Comparison of ENCODE assay signal across 18 mouse cellular contexts in genomic region chr8:26260294-26260693, GRCm38 (mm10).
"Had no signal": no experiment of that assay in that cellular context is flagged by ENCODE, and none has a peak within 500 bp of the region (broad histone marks: within the 10 kb centered on the region; RNA-seq: fewer than 3 reads in every experiment).

No protein-coding gene starts in this region.

- H3K36me3 ChIP-seq: liver, embryonic 13.5 days; midbrain, embryonic 15.5 days had no signal

- H3K27me3 ChIP-seq: liver, embryonic 13.5 days; midbrain, embryonic 15.5 days had no signal

- H3K9ac ChIP-seq: liver, embryonic 13.5 days; midbrain, embryonic 15.5 days had no signal

- ATAC-seq: intestine, postnatal 0 days had no signal

- H3K4me1 ChIP-seq: liver, embryonic 13.5 days had no signal

- DNase-seq: kidney, adult 2 months; kidney, postnatal 25 days; layer of hippocampus, postnatal 36 days; liver, embryonic 13.5 days; lung, adult 2 months; lung, postnatal 14 days; lung, postnatal 4 days; right cerebral cortex, adult 18-20 months; right cerebral cortex, postnatal 14 days; right cerebral cortex, postnatal 4 days; thymus, postnatal 25 days had no signal

- H3K27ac ChIP-seq: kidney, postnatal 0 days; layer of hippocampus, adult 2 months; left cerebral cortex, adult 2 months; liver, embryonic 13.5 days; midbrain, embryonic 15.5 days; stomach, postnatal 0 days had no signal

- H3K4me3 ChIP-seq: layer of hippocampus, adult 2 months; left cerebral cortex, adult 2 months; liver, embryonic 13.5 days; midbrain, embryonic 15.5 days; myocyte had no signal

- H3K4me2 ChIP-seq: liver, embryonic 13.5 days; midbrain, embryonic 15.5 days had no signal

- H3K9me3 ChIP-seq: midbrain, embryonic 15.5 days had no signal
